Mouse (Mus musculus): Measurements from ENCODE around the gene Bcl11a.
"Not testable (repeated sequence)": the region's sequence is repeated elsewhere in the genome, so short reads cannot be mapped to it uniquely, and the experiment has no call there.

Bcl11a gene

GRCm38 (mm10) chr11:24100449-24101070 lies 22.7 kb downstream of the Bcl11a start:
- DNase-seq (ENCODE audit: low read depth) = no peak

- no peak for DNase-seq (ENCODE audit: low read depth)
These were observed 23.8 kb downstream of the Bcl11a start for GRCm38 (mm10) chr11:24101625-24102024.

GRCm38 (mm10) chr11:24102372-24102771 lies 24.5 kb downstream of the Bcl11a start:
- DNase-seq (ENCODE audit: low read depth) = no peak

GRCm38 (mm10) chr11:24103128-24103742 lies 25.4 kb downstream of the Bcl11a start:
- DNase-seq (ENCODE audit: low read depth) = no peak

GRCm38 (mm10) chr11:24107414-24107813 lies 29.6 kb downstream of the Bcl11a start:
- DNase-seq (ENCODE audit: low read depth) = no peak

- no peak for DNase-seq (ENCODE audit: low read depth)
These were observed 31.1 kb downstream of the Bcl11a start for GRCm38 (mm10) chr11:24108974-24109373.

GRCm38 (mm10) chr11:24109388-24109787 lies 31.5 kb downstream of the Bcl11a start:
- no peak for DNase-seq (ENCODE audit: low read depth)

- DNase-seq (ENCODE audit: low read depth) = no peak
These were observed 32.3 kb downstream of the Bcl11a start for GRCm38 (mm10) chr11:24110113-24110512.

- DNase-seq (ENCODE audit: low read depth) = no peak
These were observed 33.9 kb downstream of the Bcl11a start for GRCm38 (mm10) chr11:24111720-24112119.

GRCm38 (mm10) chr11:24115017-24115752 lies 37.3 kb downstream of the Bcl11a start:
- no peak for DNase-seq (ENCODE audit: low read depth)

- DNase-seq (ENCODE audit: low read depth) = no peak
These were observed 38.2 kb downstream of the Bcl11a start for GRCm38 (mm10) chr11:24116041-24116440.

GRCm38 (mm10) chr11:24116582-24117318 lies 38.9 kb downstream of the Bcl11a start:
- DNase-seq (ENCODE audit: low read depth) = no peak

- DNase-seq (ENCODE audit: low read depth) = no peak
These were observed 43.3 kb downstream of the Bcl11a start for GRCm38 (mm10) chr11:24121136-24121535.

- DNase-seq (ENCODE audit: low read depth) = no peak
These were observed 45.0 kb downstream of the Bcl11a start for GRCm38 (mm10) chr11:24122899-24123298.

- DNase-seq (ENCODE audit: low read depth) = no peak
These were observed 46.1 kb downstream of the Bcl11a start for GRCm38 (mm10) chr11:24123991-24124390.

GRCm38 (mm10) chr11:24125098-24125497 lies 47.2 kb downstream of the Bcl11a start:
- DNase-seq (ENCODE audit: low read depth) = no peak

- no peak for DNase-seq (ENCODE audit: low read depth)
These were observed 50.1 kb downstream of the Bcl11a start for GRCm38 (mm10) chr11:24128001-24128400.

- DNase-seq (ENCODE audit: low read depth) = not testable (repeated sequence)
These were observed 51.0 kb downstream of the Bcl11a start for GRCm38 (mm10) chr11:24128880-24129279.

GRCm38 (mm10) chr11:24129358-24130185 lies 51.7 kb downstream of the Bcl11a start:
- DNase-seq (ENCODE audit: low read depth) = no peak

- no peak for DNase-seq (ENCODE audit: low read depth)
These were observed 52.4 kb downstream of the Bcl11a start for GRCm38 (mm10) chr11:24130186-24130760.

GRCm38 (mm10) chr11:24131818-24132217 lies 54.0 kb downstream of the Bcl11a start:
- DNase-seq (ENCODE audit: low read depth) = no peak

Data from NIH3T3 (cell line).